Mouse (Mus musculus) midbrain, embryonic 12.5 days (tissue): ENCODE measurements around the gene Trim23. TPM values are rescaled to one million over a fixed set of nuclear protein-coding genes. Genes with fewer than 3 reads are reported as not detected.

ENCODE experiments used
- ATAC-seq: fragments of 200-750 bp; cut with Nextera tagmentation; 2 replicates; pipeline ENCODE4 v1.8.0; 2017; ENCODE audit warnings: low read depth, moderate TSS enrichment, moderate library complexity; ENCODE audit not compliant: low FRiP score
- H3K27ac ChIP-seq: fragments of 300-500 bp; sonication (generic); replicated peaks from 2 replicates; pipeline ENCODE4 v1.5.1; 2016; ENCODE audit warnings: mild to moderate bottlenecking
- H3K27me3 ChIP-seq: fragments of 300-500 bp; sonication (generic); 2 replicates; pipeline ENCODE4 v1.6.1; 2016; ENCODE audit warnings: mild to moderate bottlenecking
- H3K36me3 ChIP-seq: fragments of 300-500 bp; sonication (generic); 2 replicates; pipeline ENCODE4 v1.6.1; 2016
- H3K4me1 ChIP-seq: fragments of 300-500 bp; sonication (generic); 2 replicates; pipeline ENCODE4 v1.6.1; 2016
- H3K4me2 ChIP-seq: fragments of 300-500 bp; sonication (generic); replicated peaks from 2 replicates; pipeline ENCODE4 v1.6.1; 2016; ENCODE audit warnings: mild to moderate bottlenecking, moderate library complexity
- H3K4me3 ChIP-seq: fragments of 300-500 bp; sonication (generic); 2 replicates; pipeline ENCODE4 v1.5.1; 2016; ENCODE audit warnings: mild to moderate bottlenecking
- H3K9ac ChIP-seq: fragments of 300-500 bp; sonication (generic); replicated peaks from 2 replicates; pipeline ENCODE4 v1.6.1; 2016; ENCODE audit warnings: mild to moderate bottlenecking, moderate library complexity
- H3K9me3 ChIP-seq: fragments of 300-500 bp; sonication (generic); 2 replicates; pipeline ENCODE4 v1.6.1; 2016; ENCODE audit warnings: mild to moderate bottlenecking
- WGBS: fragments of 180-500 bp; shearing (Covaris S2); methylation state at CpG from one replicate; pipeline ENCODE4 v1.1.7; 2016; 5-methylcytosine and 5-hydroxymethylcytosine counted together
- polyA plus RNA-seq: library from polyadenylated mRNA; unstranded; fragments of >200 nt; fragmentation: Nextera tagmentation; extraction: Ambion mirVana; gene quantifications from 2 replicates; pipeline ENCODE4 v1.2.1, GENCODE M21; 2016

The Trim23 gene
- 28.6 and 30.9 TPM in 2 replicates for polyA plus RNA-seq

DNA sequence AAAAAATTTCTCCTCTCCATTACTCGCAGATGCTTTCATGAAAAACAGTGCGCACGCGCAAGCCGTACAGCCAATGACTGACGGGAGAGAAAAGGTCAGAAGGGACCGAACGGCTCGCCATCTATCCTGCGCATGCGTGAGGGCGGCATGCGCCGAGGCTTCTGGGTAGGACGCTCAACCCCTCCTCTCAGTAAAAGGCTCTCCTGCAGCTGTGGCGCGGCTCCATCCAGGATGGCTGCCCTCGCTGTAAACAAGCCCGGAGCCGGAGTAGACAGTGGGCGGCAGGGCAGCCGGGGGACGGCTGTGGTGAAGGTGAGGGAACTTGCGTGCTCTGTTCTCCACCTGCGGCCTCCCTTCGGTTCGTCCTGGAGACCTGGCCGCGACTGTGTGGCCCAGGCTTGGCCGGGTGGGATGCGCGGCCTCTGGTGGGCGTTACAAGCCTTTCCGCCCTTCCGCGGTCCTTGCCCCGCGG is at the start of gene Trim23:
Gene Trim23 (plus strand): TSS at position 148 of the 472 bp plus-strand sequence.
- peak; percentile 98 for ATAC-seq
- peak within 1 kb of the TSS; percentile 86 for H3K4me3 ChIP-seq
- peaks cover 14% of the 10 kb centered on the region for H3K4me1 ChIP-seq
- H3K36me3 ChIP-seq: peaks cover 15% of the 10 kb centered on the region
- H3K9ac ChIP-seq: peak within 1 kb of the TSS; percentile 80
- WGBS: under 1% methylated on average over 38 of the region's 38 CpGs
- no peaks in the 10 kb centered on the region for H3K27me3 ChIP-seq
- peak within 1 kb of the TSS; percentile 78 for H3K4me2 ChIP-seq
- no peaks in the 10 kb centered on the region for H3K9me3 ChIP-seq
- peak within 1 kb of the TSS; percentile 83 for H3K27ac ChIP-seq

DNA sequence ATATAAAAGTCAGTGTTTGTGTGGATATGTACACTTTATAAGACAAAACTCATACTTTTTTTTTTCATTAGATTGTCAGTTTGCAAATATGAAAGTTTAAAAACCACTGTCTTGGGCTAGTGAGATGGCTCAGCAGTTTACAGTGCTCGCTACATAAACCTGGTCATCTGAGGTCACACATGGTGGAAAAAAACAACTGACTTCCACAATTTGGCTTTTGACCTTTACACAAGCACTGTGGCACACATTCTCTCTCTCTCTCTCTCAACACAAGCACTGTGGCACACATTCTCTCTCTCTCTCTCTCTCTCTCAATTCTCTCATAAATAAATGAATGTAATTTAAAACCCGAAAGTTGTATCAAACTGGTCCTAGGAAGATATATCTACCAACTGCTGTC is 46.0 kb upstream of the Trim23 start:
- Histone ChIP-seq H3K4me3 (no peak overlapping the region), H3K4me1 (no peaks in the 10 kb centered on the region), H3K4me2 (no peak overlapping the region), H3K36me3 (peaks cover 43% of the 10 kb centered on the region), H3K27ac (no peak overlapping the region), H3K9ac (no peak overlapping the region), H3K9me3 (no peaks in the 10 kb centered on the region), H3K27me3 (no peaks in the 10 kb centered on the region)
- WGBS: 85% methylated on average over 2 of the region's 2 CpGs
- no peak for ATAC-seq

DNA sequence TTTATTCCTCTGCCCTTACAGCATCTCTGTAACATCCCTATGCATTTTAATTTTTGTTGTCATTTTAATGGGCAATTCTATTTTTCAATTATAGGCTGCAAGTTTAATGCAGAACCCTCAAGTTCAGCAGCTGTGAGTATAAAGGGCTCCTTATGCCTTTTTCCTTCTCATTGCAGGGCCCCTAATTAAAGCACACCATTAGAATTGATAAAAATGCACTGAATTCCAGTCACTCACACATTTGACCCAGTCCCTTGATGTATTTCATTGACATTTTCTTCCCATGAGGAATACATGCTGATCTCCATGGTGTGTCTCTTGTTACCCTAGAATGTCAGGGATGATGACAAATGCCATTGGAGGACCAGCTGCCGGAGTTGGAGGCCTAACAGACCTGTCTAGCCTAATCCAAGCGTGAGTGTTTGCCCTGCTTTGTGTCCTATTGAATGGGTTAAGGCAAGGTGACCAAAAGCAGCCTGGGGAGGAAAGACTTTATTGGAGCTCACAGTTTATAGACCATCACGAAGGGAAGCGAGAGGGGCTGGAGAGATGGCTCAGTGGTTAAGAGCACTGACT is 44.0 kb upstream of the Trim23 start:
- WGBS: 60% methylated on average over 4 of the region's 4 CpGs
- Histone ChIP-seq H3K27ac (no peak overlapping the region), H3K9ac (no peak overlapping the region), H3K4me3 (no peak overlapping the region), H3K4me2 (no peak overlapping the region), H3K9me3 (no peaks in the 10 kb centered on the region), H3K4me1 (no peaks in the 10 kb centered on the region), H3K27me3 (no peaks in the 10 kb centered on the region), H3K36me3 (peaks cover 47% of the 10 kb centered on the region)
- ATAC-seq: peak; percentile 34; the same call in 1 of the 2 replicates

DNA sequence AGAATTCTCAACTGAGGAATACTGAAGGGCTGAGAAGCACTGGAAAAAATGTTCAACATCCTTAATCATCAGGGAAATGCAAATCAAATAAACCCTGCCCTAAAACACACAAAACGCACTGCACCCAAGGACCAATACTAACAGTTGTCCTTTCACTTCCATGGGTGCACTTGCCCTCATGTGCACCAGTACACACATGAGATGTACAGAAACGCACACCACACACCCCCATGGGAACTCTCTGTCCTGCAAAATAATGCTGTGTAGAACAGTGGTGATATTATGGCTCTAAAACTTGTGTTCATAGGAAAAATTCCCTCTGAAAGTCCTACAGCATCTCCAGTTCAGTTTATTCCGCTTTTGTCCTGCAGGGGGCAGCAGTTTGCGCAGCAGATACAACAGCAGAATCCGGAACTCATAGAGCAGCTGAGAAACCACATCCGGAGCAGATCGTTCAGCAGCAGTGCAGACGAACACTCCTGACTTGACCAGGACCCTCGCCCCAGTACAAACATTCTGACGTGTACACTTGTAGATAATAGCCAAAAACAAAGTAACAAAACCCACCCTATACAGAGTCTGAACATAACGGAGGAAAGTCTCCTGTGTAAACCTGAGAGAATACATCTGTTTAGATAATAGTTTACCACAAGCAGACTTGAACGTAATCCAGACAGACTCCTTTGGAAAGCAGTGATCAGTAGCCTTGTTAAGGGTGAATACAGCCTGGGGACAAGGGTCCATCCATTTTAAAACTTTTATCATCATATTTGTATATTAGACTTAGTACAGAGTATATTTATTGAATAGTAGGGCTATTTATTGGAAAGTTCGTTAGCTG is 39.0 kb upstream of the Trim23 start:
- Histone ChIP-seq H3K9me3 (no peaks in the 10 kb centered on the region), H3K4me2 (no peak overlapping the region), H3K4me1 (no peaks in the 10 kb centered on the region), H3K27ac (no peak overlapping the region), H3K4me3 (no peak overlapping the region), H3K36me3 (peaks cover 68% of the 10 kb centered on the region), H3K9ac (no peak overlapping the region), H3K27me3 (no peaks in the 10 kb centered on the region)
- WGBS: 44% methylated on average over 13 of the region's 13 CpGs
- peak; percentile 44; the same call in 1 of the 2 replicates for ATAC-seq

DNA sequence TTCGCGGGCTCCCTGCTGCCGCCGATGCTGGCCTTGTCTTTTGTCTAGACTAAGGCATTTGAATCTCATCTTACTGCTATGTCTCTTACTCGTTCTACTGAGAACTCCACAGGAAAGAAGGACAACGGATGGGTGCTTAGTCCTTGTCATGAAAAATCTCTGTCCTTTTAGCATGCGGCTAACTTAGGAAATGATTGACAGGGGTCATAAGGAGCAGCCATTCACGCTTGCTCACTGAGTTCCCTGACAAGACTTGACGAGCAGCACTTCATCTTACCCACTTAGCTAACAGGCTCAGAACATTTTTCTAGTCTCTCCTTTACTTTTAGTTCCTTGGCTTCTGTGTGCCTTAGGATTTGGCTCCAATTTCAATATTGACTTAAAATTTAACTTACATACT is 33.7 kb upstream of the Trim23 start:
- 76% methylated on average over 9 of the region's 9 CpGs for WGBS
- Histone ChIP-seq H3K4me3 (no peak overlapping the region), H3K27ac (no peak overlapping the region), H3K9me3 (no peaks in the 10 kb centered on the region), H3K27me3 (no peaks in the 10 kb centered on the region), H3K36me3 (peaks cover 88% of the 10 kb centered on the region), H3K9ac (no peak overlapping the region), H3K4me2 (no peak overlapping the region), H3K4me1 (no peaks in the 10 kb centered on the region)
- ATAC-seq: no peak

DNA sequence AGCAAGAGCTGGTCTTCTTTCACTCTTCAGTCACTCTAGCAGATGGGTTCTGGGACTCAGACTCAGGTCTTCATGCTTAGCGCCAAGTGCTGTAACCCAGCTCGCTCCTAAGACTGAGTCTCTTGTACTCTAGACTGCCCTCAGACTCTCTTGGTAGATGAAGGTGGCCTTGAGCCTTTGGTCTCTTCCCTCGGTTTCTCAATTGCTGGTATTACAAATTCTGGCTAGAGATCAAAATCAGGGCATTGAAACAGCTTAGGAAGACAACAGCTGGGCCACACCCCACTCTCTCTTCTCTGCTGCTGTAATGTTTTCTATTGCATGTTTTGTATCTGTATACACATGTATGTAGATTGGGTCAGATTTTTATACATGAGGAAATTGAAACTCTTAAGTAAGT is 33.0 kb upstream of the Trim23 start:
- no peaks in the 10 kb centered on the region for H3K27me3 ChIP-seq
- 97% methylated on average over 3 of the region's 3 CpGs for WGBS
- H3K9ac ChIP-seq: no peak overlapping the region
- no peak overlapping the region for H3K4me2 ChIP-seq
- H3K4me1 ChIP-seq: no peaks in the 10 kb centered on the region
- H3K9me3 ChIP-seq: no peaks in the 10 kb centered on the region
- H3K36me3 ChIP-seq: peaks cover 80% of the 10 kb centered on the region
- H3K4me3 ChIP-seq: no peak overlapping the region
- ATAC-seq: no peak
- no peak overlapping the region for H3K27ac ChIP-seq

DNA sequence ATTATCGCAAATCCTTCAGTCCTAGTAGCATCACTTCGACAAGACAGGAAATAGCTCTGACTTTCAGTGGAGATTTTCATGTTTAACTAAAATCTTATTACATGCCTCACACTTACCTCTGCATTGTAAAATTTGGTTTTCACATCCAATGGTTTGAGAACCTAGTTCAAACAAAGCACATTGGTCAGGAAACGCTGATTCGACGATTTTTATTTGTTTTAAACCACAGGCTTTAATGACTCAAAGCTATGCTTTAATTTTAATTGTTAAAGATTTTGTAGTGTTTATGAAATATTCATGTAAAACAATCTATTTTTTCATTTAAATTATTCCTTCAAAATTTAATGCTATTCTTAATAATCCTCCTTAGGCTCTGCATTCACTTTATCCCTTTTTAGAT is 24.4 kb upstream of the Trim23 start:
- H3K9ac ChIP-seq: no peak overlapping the region
- H3K27ac ChIP-seq: no peak overlapping the region
- H3K36me3 ChIP-seq: peaks cover 42% of the 10 kb centered on the region
- H3K27me3 ChIP-seq: no peaks in the 10 kb centered on the region
- no peaks in the 10 kb centered on the region for H3K4me1 ChIP-seq
- no peaks in the 10 kb centered on the region for H3K9me3 ChIP-seq
- WGBS: 97% methylated on average over 5 of the region's 5 CpGs
- H3K4me3 ChIP-seq: no peak overlapping the region
- ATAC-seq: no peak
- H3K4me2 ChIP-seq: no peak overlapping the region

DNA sequence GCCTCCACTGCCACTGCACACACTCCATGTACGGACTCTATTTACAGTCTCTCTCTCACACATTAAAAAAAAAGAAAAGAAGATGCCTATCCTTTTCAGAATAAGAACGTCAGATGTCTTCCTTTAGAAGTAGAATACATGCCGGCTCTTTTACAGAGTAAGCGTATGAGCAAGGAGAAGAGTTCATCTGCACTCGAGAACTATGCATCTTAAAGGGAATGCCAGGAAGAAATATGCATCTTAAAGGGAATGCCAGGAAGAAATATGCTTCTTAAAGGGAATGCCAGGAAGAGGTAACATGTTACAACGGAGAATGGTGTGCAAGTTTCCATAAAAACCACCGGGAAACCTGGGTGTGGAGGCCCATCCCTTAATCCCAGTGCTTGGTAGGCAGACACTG is 23.5 kb upstream of the Trim23 start:
- no peaks in the 10 kb centered on the region for H3K4me1 ChIP-seq
- peaks cover 47% of the 10 kb centered on the region for H3K36me3 ChIP-seq
- H3K4me2 ChIP-seq: no peak overlapping the region
- WGBS: 92% methylated on average over 7 of the region's 7 CpGs
- H3K4me3 ChIP-seq: no peak overlapping the region
- no peak for ATAC-seq
- H3K27me3 ChIP-seq: no peaks in the 10 kb centered on the region
- no peak overlapping the region for H3K27ac ChIP-seq
- H3K9ac ChIP-seq: no peak overlapping the region
- no peaks in the 10 kb centered on the region for H3K9me3 ChIP-seq

DNA sequence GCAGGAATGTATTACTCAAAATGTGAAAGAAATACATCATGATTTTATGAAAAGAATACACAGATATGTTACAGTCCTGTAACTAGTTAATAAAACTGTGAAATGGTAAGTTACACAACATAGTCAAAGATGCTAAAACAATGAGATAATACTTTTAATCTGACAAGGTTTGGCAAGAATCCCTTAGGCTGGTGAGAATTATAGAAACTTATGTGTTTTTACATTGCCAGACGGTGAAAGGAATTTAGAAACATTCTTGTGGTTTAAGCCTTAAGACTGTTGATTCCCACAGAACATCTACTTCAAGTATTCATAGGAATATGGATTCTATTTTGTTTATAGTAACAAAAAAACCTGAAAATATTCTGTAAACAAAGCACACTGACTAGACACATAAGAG is 22.9 kb upstream of the Trim23 start:
- H3K27me3 ChIP-seq: no peaks in the 10 kb centered on the region
- H3K9ac ChIP-seq: no peak overlapping the region
- no peaks in the 10 kb centered on the region for H3K9me3 ChIP-seq
- WGBS: 84% methylated on average over 1 of the region's 1 CpGs
- H3K4me3 ChIP-seq: no peak overlapping the region
- H3K27ac ChIP-seq: no peak overlapping the region
- H3K36me3 ChIP-seq: peaks cover 52% of the 10 kb centered on the region
- no peak overlapping the region for H3K4me2 ChIP-seq
- no peaks in the 10 kb centered on the region for H3K4me1 ChIP-seq
- ATAC-seq: no peak

DNA sequence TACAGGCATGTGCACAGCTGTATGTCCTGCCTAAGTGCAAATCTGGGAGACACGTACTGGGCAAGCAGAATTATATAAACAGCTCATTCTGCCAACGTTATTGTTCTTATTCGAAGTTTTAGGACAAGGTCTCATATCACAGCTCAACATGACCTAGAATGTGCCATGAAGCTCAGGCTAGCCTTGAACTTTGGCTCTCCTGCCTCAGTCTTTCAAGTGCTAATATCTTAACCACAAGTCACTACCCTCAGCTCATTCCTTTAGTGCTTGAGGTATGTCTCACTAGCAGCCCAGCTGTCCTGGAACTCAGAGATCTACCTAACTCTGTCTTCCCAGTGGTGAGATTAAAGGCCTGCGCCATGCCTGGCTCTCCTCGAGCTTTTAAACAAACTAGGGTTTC is 6.9 kb upstream of the Trim23 start:
- no peak overlapping the region for H3K4me2 ChIP-seq
- no peak overlapping the region for H3K27ac ChIP-seq
- 94% methylated on average over 5 of the region's 5 CpGs for WGBS
- no peaks in the 10 kb centered on the region for H3K9me3 ChIP-seq
- peaks cover 27% of the 10 kb centered on the region for H3K36me3 ChIP-seq
- H3K9ac ChIP-seq: no peak overlapping the region
- H3K4me3 ChIP-seq: no peak overlapping the region
- H3K4me1 ChIP-seq: peaks cover 3% of the 10 kb centered on the region
- no peak for ATAC-seq
- no peaks in the 10 kb centered on the region for H3K27me3 ChIP-seq

DNA sequence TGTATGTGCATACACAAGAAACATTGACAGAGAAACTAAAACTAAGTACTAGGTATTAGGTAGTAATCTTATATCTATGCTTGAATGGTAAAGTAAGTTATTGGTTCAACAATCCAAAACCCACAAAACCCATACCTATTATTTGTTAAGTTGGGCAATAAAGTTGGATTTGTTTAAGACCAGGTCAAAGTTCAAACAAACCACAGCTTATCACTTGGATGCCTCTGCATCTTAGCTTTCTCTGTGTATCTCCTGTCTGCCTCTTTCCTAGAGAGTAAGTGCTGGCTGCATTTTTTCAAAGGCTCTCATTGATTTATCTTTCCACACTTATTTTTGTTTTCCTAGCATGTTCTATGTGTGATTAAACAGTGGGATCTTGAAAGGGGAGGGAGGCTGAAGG is 6.1 kb upstream of the Trim23 start:
- Histone ChIP-seq H3K4me3 (no peak overlapping the region), H3K27me3 (no peaks in the 10 kb centered on the region), H3K4me1 (peaks cover 9% of the 10 kb centered on the region), H3K36me3 (peaks cover 19% of the 10 kb centered on the region), H3K9ac (no peak overlapping the region), H3K9me3 (no peaks in the 10 kb centered on the region), H3K4me2 (no peak overlapping the region), H3K27ac (no peak overlapping the region)
- no peak for ATAC-seq

DNA sequence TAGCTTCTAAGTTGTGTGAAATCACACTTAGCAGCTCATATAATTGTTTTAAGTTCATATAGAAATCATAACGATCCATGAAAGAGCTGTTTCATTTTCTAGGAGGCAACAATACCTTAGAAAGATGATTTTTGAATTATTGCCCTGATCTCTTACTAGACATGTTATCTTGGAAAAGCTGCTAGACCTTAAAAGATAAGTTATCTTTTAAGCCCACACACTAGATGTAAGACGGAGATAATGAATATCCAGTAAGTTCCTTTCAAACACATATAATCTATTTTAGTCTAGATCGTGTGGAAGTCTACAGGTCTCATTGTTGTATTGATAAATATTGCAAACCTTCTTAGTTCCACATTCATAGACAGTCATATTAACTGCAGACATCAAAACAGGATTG is 1.7 kb upstream of the Trim23 start:
- Histone ChIP-seq H3K27me3 (no peaks in the 10 kb centered on the region), H3K9me3 (no peaks in the 10 kb centered on the region), H3K27ac (no peak overlapping the region), H3K4me3 (peak overlapping the region; percentile 32), H3K36me3 (0 out of 2 replicates have a peak, but pooled peaks cover 10% of the 10 kb centered on the region), H3K4me2 (peak overlapping the region; percentile 78), H3K4me1 (peaks cover 14% of the 10 kb centered on the region), H3K9ac (0 out of 2 replicates have a peak overlapping the region, but pooled peaks have one; percentile 34)
- 81% methylated on average over 3 of the region's 3 CpGs for WGBS
- no peak for ATAC-seq
